Mouse (Mus musculus) MEL (cell line): Measurements from ENCODE around the gene Antxr1.
A peak's percentile ranks its signal among the peaks of the same experiment; 100 is the strongest.

Experiments
- CTCF ChIP-seq, 3 experiments: IDR thresholded peaks in 2 of 3; conservative IDR thresholded peaks in 1 of 3; 2 replicates each; pipeline ENCODE4 v1.5.1; 2011 to 2012; ENCODE audit warnings: low read length in 3 of 3, low read depth in 2 of 3, mild to moderate bottlenecking in 2 of 3, improper control_type of control experiment in 1 of 3, inconsistent platforms in 1 of 3, mixed read lengths in 1 of 3, moderate library complexity in 1 of 3; ENCODE audit not compliant: control insufficient read depth in 1 of 3, insufficient read depth in 1 of 3, poor library complexity in 1 of 3, severe bottlenecking in 1 of 3
- ELF1 ChIP-seq: IDR thresholded peaks from 2 replicates; pipeline ENCODE4 v1.6.1; 2014; ENCODE audit warnings: low read depth, mild to moderate bottlenecking, inconsistent platforms, low read length, improper control_type of control experiment, moderate library complexity
- EP300 ChIP-seq, 2 experiments: IDR thresholded peaks; 2 replicates each; pipeline ENCODE4 v1.6.1; 2011; ENCODE audit warnings: improper control_type of control experiment in 2 of 2, low read length in 2 of 2, low read depth in 1 of 2, mild to moderate bottlenecking in 1 of 2
- GABPA ChIP-seq: IDR thresholded peaks from 2 replicates; pipeline ENCODE4 v1.6.1; 2012; ENCODE audit warnings: low read depth, mild to moderate bottlenecking, inconsistent platforms, low read length, improper control_type of control experiment, moderate library complexity
- GATA1 ChIP-seq: IDR thresholded peaks from 2 replicates; pipeline ENCODE4 v1.6.1; 2011; ENCODE audit warnings: low read depth, low read length, improper control_type of control experiment
- KAT2A ChIP-seq: conservative IDR thresholded peaks from 2 replicates; pipeline ENCODE4 v1.6.1; 2012; ENCODE audit warnings: low read depth, low read length, improper control_type of control experiment, inconsistent platforms
- MXI1 ChIP-seq: IDR thresholded peaks from 2 replicates; pipeline ENCODE4 v1.6.1; 2011; ENCODE audit warnings: mild to moderate bottlenecking, low read depth, low read length, improper control_type of control experiment
- NELFE ChIP-seq: IDR thresholded peaks from 2 replicates; pipeline ENCODE4 v1.6.1; 2011; ENCODE audit warnings: low read depth, low read length, improper control_type of control experiment
- POLR2A ChIP-seq, 2 experiments: IDR thresholded peaks; 2 replicates each; pipeline ENCODE4 v1.6.1; 2011 to 2012; ENCODE audit warnings: low read length in 2 of 2, mild to moderate bottlenecking in 2 of 2, control low read depth in 1 of 2, improper control_type of control experiment in 1 of 2, low read depth in 1 of 2, moderate library complexity in 1 of 2; ENCODE audit not compliant: control insufficient read depth in 1 of 2, insufficient read depth in 1 of 2, poor library complexity in 1 of 2
- USF2 ChIP-seq, 2 experiments: IDR thresholded peaks; 2 replicates each; pipeline ENCODE4 v1.6.1; 2011 to 2012; ENCODE audit warnings: improper control_type of control experiment in 2 of 2, low read length in 2 of 2, borderline replicate concordance in 1 of 2, inconsistent platforms in 1 of 2, low read depth in 1 of 2, mild to moderate bottlenecking in 1 of 2; ENCODE audit not compliant: insufficient read depth in 1 of 2
- ZKSCAN1 ChIP-seq: IDR thresholded peaks from 2 replicates; pipeline ENCODE4 v1.6.1; 2012; ENCODE audit warnings: low read depth, mild to moderate bottlenecking, inconsistent platforms, low read length, improper control_type of control experiment, moderate library complexity
- ZNF384 ChIP-seq: IDR thresholded peaks from 2 replicates; pipeline ENCODE4 v1.6.1; 2012; ENCODE audit warnings: low read depth, mild to moderate bottlenecking, inconsistent platforms, low read length, improper control_type of control experiment

DNA sequence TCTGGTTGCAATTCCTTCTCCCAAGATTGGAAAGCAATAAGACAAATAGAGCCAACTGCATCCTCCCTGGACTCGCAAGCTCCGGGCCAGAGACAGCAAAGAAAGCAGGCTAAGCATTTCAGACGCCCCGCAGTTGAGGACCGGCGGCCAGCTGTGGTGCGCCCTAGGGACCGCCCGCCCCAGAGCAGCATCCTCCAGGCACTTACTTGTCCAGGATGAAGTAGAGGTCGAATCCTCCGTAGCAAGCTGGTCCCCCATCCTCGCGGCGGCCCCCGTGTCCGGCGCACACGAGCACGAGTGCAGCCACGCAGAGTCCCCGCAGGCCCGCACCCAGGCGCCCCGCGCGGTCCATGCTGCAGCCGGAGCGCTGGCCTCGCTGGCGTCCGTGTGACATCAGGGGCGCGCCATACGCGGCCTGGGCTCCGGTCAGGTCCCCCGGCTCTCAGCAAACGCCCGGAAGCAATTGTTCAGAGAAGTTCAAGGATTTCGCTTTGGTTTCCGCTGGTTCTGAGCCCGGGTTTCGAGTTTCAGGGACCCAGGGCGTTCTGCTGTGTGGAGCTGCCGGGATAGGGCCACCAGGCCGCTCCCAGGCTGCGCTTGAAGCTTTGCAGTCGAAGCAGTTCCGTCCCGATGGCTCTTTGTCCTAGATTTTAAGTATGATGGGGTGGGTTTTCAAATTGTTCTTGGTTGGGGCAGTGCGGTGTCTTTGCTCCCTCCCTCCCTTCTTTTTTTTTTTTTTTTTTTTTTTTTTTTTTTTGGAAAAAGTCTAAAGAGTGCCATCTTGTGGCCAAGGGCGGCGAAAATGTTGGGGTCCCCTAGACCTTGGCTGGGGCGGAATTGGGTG is at the start of gene Antxr1:
- TF ChIP-seq POLR2A (IDR thresholded peaks at IDR 0.05; ENCODE audit: control insufficient read depth in 1 of 2, insufficient read depth in 1 of 2, low read depth in 1 of 2, low read length in 2 of 2, poor library complexity in 1 of 2) (no peak), CTCF (IDR thresholded peaks at IDR 0.05 in 2 of 3, conservative IDR thresholded peaks at IDR 0.05 in 1 of 3; ENCODE audit: control insufficient read depth in 1 of 3, insufficient read depth in 1 of 3, low read depth in 2 of 3, low read length in 3 of 3, poor library complexity in 1 of 3, severe bottlenecking in 1 of 3) (peak; percentile 25 to 65 (median 58); a peak in 5 of 6 replicates), ZNF384 (peak; percentile 99), GABPA (no peak), ZKSCAN1 (peak; percentile 16; the same call in 1 of the 2 replicates), NELFE (no peak), ELF1 (no peak), EP300 (IDR thresholded peaks at IDR 0.05; ENCODE audit: low read depth in 1 of 2, low read length in 2 of 2) (no peak), MXI1 (no peak), USF2 (IDR thresholded peaks at IDR 0.05; ENCODE audit: borderline replicate concordance in 1 of 2, insufficient read depth in 1 of 2, low read depth in 1 of 2, low read length in 2 of 2) (no peak), GATA1 (no peak), KAT2A (no peak)
